Mouse (Mus musculus) olfactory bulb, adult 2 months (tissue): Measurements from ENCODE around the gene Skiv2l. TPM values are rescaled to one million over a fixed set of nuclear protein-coding genes. Genes with fewer than 3 reads are reported as not detected.
A peak's percentile ranks its signal among the peaks of the same experiment; 100 is the strongest.

Experiments used
- H3K27ac ChIP-seq: fragments of 200-500 bp; 2 replicates; pipeline ENCODE4 v1.5.1; 2012; ENCODE audit warnings: low read depth, low read length; ENCODE audit not compliant: insufficient read depth
- H3K4me1 ChIP-seq: fragments of 200-500 bp; 2 replicates; pipeline ENCODE4 v1.6.1; 2012; ENCODE audit warnings: low read length; ENCODE audit not compliant: control insufficient read depth, insufficient read depth
- H3K4me3 ChIP-seq: fragments of 200-500 bp; 2 replicates; pipeline ENCODE4 v1.5.1; 2012; ENCODE audit warnings: mild to moderate bottlenecking, low read depth, low read length, moderate library complexity; ENCODE audit not compliant: insufficient read depth
- CTCF ChIP-seq: fragments of 200-500 bp; IDR thresholded peaks from 2 replicates; pipeline ENCODE4 v1.5.1; 2012; ENCODE audit warnings: low read depth, mild to moderate bottlenecking, low read length, moderate library complexity; ENCODE audit not compliant: insufficient read depth
- POLR2A ChIP-seq: fragments of 200-500 bp; IDR thresholded peaks from 2 replicates; pipeline ENCODE4 v1.6.1; 2012; ENCODE audit warnings: mild to moderate bottlenecking, low read depth, low read length, moderate library complexity; ENCODE audit not compliant: insufficient read depth
- WGBS: fragments of 180-500 bp; shearing (Covaris S2); methylation state at CpG from one replicate; pipeline ENCODE4 v1.1.7; 2018; 5-methylcytosine and 5-hydroxymethylcytosine counted together
- polyA plus RNA-seq: library from polyadenylated mRNA; stranded (reverse); fragments of >200 nt; gene quantifications from 2 replicates; pipeline ENCODE4 v1.2.4, GENCODE M21; 2012; ENCODE audit warnings: low replicate concordance; ENCODE audit not compliant: missing spikeins, insufficient read depth, insufficient read length

The Skiv2l gene
- polyA plus RNA-seq, 1 experiment, result not detected

GRCm38 (mm10) chr17:34858670-34859069, 8.7 kb upstream of the Skiv2l start:
- Histone ChIP-seq H3K4me1 (no peaks in the 10 kb centered on the region), H3K4me3 (no peak overlapping the region), H3K27ac (no peak overlapping the region)
- no peak for TF ChIP-seq CTCF
- no peak for TF ChIP-seq POLR2A
- 72% methylated on average over 4 of the region's 4 CpGs for WGBS

GRCm38 (mm10) chr17:34855825-34856224, 5.8 kb upstream of the Skiv2l start:
- Histone ChIP-seq H3K27ac (no peak overlapping the region), H3K4me3 (no peak overlapping the region), H3K4me1 (peaks cover 2% of the 10 kb centered on the region)
- 31% methylated on average over 3 of the region's 3 CpGs for WGBS
- TF ChIP-seq POLR2A (no peak), CTCF (peak; percentile 56; the same call in 1 of the 2 replicates)

GRCm38 (mm10) chr17:34854761-34855160, 4.8 kb upstream of the Skiv2l start:
- 80% methylated on average over 3 of the region's 3 CpGs for WGBS
- no peak overlapping the region for H3K4me3 ChIP-seq
- TF ChIP-seq POLR2A (no peak), CTCF (no peak)
- no peak overlapping the region for H3K27ac ChIP-seq
- H3K4me1 ChIP-seq, result peaks cover 6% of the 10 kb centered on the region

GRCm38 (mm10) chr17:34853511-34853910, 3.5 kb upstream of the Skiv2l start:
- 81% methylated on average over 8 of the region's 8 CpGs for WGBS

GRCm38 (mm10) chr17:34850517-34851125, 611 bp upstream of the Skiv2l start:
- TF ChIP-seq CTCF (no peak), POLR2A (no peak)
- peak overlapping the region; percentile 67 for H3K4me3 ChIP-seq
- 2% methylated on average over 25 of the region's 25 CpGs for WGBS
- no peak overlapping the region for H3K27ac ChIP-seq
- H3K4me1 ChIP-seq, result peaks cover 8% of the 10 kb centered on the region

More at GRCm38 (mm10) chr17:34853511-34853910, 3.5 kb upstream of the Skiv2l start:
- H3K4me1 ChIP-seq, result peaks cover 8% of the 10 kb centered on the region
- TF ChIP-seq CTCF (no peak), POLR2A (no peak)
- no peak overlapping the region for H3K4me3 ChIP-seq
- H3K27ac ChIP-seq, result no peak overlapping the region

- Histone ChIP-seq H3K27ac (no peak overlapping the region), H3K4me1 (peaks cover 8% of the 10 kb centered on the region), H3K4me3 (no peak overlapping the region)
- no peak for TF ChIP-seq POLR2A
- no peak for TF ChIP-seq CTCF
- 91% methylated on average over 7 of the region's 7 CpGs for WGBS
Measured at GRCm38 (mm10) chr17:34847615-34848014, 2.4 kb downstream of the Skiv2l start.

GRCm38 (mm10) chr17:34847192-34847591, 2.8 kb downstream of the Skiv2l start:
- 88% methylated on average over 6 of the region's 6 CpGs for WGBS
- no peak overlapping the region for H3K4me3 ChIP-seq
- H3K4me1 ChIP-seq, result peaks cover 8% of the 10 kb centered on the region
- TF ChIP-seq CTCF, result no peak
- TF ChIP-seq POLR2A, result no peak
- H3K27ac ChIP-seq, result no peak overlapping the region

- Histone ChIP-seq H3K4me1 (peaks cover 3% of the 10 kb centered on the region; the same call in 1 of the 2 replicates), H3K4me3 (no peak overlapping the region), H3K27ac (no peak overlapping the region)
- TF ChIP-seq POLR2A, result no peak
- no peak for TF ChIP-seq CTCF
- 97% methylated on average over 13 of the region's 13 CpGs for WGBS
Measured at GRCm38 (mm10) chr17:34844884-34845283, 5.1 kb downstream of the Skiv2l start.

GRCm38 (mm10) chr17:34840736-34841307, 9.2 kb downstream of the Skiv2l start:
- H3K27ac ChIP-seq, result no peak overlapping the region
- 83% methylated on average over 6 of the region's 6 CpGs for WGBS
- TF ChIP-seq POLR2A, result no peak
- TF ChIP-seq CTCF, result no peak
- peaks cover 18% of the 10 kb centered on the region for H3K4me1 ChIP-seq
- H3K4me3 ChIP-seq, result no peak overlapping the region

GRCm38 (mm10) chr17:34838785-34839184, 11.2 kb downstream of the Skiv2l start:
- TF ChIP-seq POLR2A, result no peak
- TF ChIP-seq CTCF, result no peak
- WGBS, result 86% methylated on average over 7 of the region's 7 CpGs
- no peak overlapping the region for H3K27ac ChIP-seq
- H3K4me3 ChIP-seq, result no peak overlapping the region
- peaks cover 18% of the 10 kb centered on the region for H3K4me1 ChIP-seq
